Mouse (Mus musculus) embryonic facial prominence, embryonic 10.5 days (tissue): ENCODE measurements at regions not wholly inside any gene's neighbourhood (a gene's known extent, or its start where the extent isn't known, plus 50 kb on each side); places are given as distances from the start of the nearest gene placed in this dataset.
A peak's percentile ranks its signal among the peaks of the same experiment; 100 is the strongest.

Source experiments
- DNase-seq: peaks from one replicate; pipeline ENCODE4 v3.0.0-alpha.2; 2017; ENCODE audit warnings: low spot score
- H3K27ac ChIP-seq: fragments of 300-500 bp; sonication (generic); replicated peaks from 2 replicates; pipeline ENCODE4 v1.5.1; 2016; ENCODE audit warnings: mild to moderate bottlenecking
- H3K27me3 ChIP-seq: fragments of 300-500 bp; sonication (generic); replicated peaks from 2 replicates; pipeline ENCODE4 v1.6.1; 2016; ENCODE audit warnings: low read depth, mild to moderate bottlenecking; ENCODE audit not compliant: poor library complexity, severe bottlenecking
- H3K36me3 ChIP-seq: fragments of 300-500 bp; sonication (generic); replicated peaks from 2 replicates; pipeline ENCODE4 v1.6.1; 2016; ENCODE audit warnings: mild to moderate bottlenecking, moderate library complexity
- H3K4me1 ChIP-seq: fragments of 300-500 bp; sonication (generic); 2 replicates; pipeline ENCODE4 v1.6.1; 2016
- H3K4me3 ChIP-seq: fragments of 300-500 bp; sonication (generic); 2 replicates; pipeline ENCODE4 v1.5.1; 2016; ENCODE audit warnings: mild to moderate bottlenecking, moderate library complexity
- H3K9me3 ChIP-seq: fragments of 300-500 bp; sonication (generic); 2 replicates; pipeline ENCODE4 v1.6.1; 2016; ENCODE audit warnings: mild to moderate bottlenecking
- whole genome bisulfite sequencing: fragments of 180-500 bp; shearing (Covaris S2); methylation state at CpG from one replicate; pipeline ENCODE4 v1.1.7; 2016; 5-methylcytosine and 5-hydroxymethylcytosine counted together

GRCm38 (mm10) chr4:53340021-53340667 lies 100.1 kb upstream of the Slc44a1 start:
- no peak overlapping the region for H3K27ac ChIP-seq
- 87% methylated on average over 13 of the region's 14 CpGs for WGBS

GRCm38 (mm10) chr4:53339125-53340020 lies 100.8 kb upstream of the Slc44a1 start:
- Histone ChIP-seq H3K27ac (no peak overlapping the region), H3K4me3 (no peak overlapping the region), H3K4me1 (peaks cover 19% of the 10 kb centered on the region), H3K9me3 (peaks cover 6% of the 10 kb centered on the region; the same call in 1 of the 2 replicates), H3K36me3 (no peaks in the 10 kb centered on the region), H3K27me3 (no peaks in the 10 kb centered on the region)
- no peak for DNase-seq
- 51% methylated on average over 12 of the region's 12 CpGs for WGBS

More at GRCm38 (mm10) chr4:53340021-53340667, 100.1 kb upstream of the Slc44a1 start:
- Histone ChIP-seq H3K4me3 (no peak overlapping the region), H3K36me3 (no peaks in the 10 kb centered on the region), H3K9me3 (peaks cover 6% of the 10 kb centered on the region; the same call in 1 of the 2 replicates), H3K4me1 (peaks cover 19% of the 10 kb centered on the region), H3K27me3 (no peaks in the 10 kb centered on the region)
- no peak for DNase-seq

DNA sequence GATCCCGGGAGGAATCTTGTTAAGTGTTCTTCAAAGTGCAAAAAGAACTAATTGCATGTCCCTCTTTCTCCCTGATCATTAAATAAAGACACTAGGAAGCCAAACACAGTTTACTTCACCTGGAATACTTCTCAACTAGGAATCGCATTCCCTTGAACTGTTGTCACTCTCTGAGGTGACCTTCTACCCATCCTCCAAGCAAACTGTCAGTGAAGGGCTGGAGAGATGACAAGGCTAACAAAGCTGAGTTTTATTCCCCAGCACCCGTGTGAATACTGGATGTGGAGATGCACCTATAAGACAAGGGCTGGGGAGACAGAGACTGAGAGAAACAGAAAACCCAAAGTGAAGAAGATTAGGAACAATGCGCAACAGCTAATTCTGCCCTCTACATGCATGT lies 101.7 kb upstream of the Slc44a1 start:
- H3K4me3 ChIP-seq = no peak overlapping the region
- peaks cover 6% of the 10 kb centered on the region; the same call in 1 of the 2 replicates for H3K9me3 ChIP-seq
- no peak for DNase-seq
- H3K36me3 ChIP-seq = no peaks in the 10 kb centered on the region
- 76% methylated on average over 4 of the region's 4 CpGs for WGBS
- no peaks in the 10 kb centered on the region for H3K27me3 ChIP-seq
- H3K27ac ChIP-seq = no peak overlapping the region
- H3K4me1 ChIP-seq = peaks cover 19% of the 10 kb centered on the region

DNA sequence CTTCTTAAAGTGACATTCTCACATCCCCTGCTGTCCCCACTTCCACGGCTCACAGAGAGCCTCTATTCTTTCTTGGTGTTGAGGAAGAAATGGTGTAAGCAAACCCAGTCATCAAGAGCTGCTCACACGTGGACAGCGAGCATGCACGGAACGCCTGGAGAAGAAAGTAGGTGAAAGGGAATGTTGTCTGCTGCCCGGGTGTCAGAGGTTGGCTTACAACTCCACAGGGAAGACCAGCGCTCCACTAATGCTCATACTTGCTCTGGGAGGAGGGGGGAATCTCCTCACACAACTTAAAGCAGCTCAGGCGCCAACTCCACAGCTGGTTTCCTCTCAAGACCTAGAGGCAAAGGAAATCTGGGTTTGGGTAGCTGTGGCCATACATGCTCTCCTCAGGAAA lies 102.4 kb upstream of the Slc44a1 start:
- WGBS = 25% methylated on average over 8 of the region's 8 CpGs
- Histone ChIP-seq H3K4me3 (no peak overlapping the region), H3K4me1 (peaks cover 19% of the 10 kb centered on the region), H3K36me3 (no peaks in the 10 kb centered on the region), H3K27me3 (no peaks in the 10 kb centered on the region), H3K27ac (no peak overlapping the region), H3K9me3 (peaks cover 6% of the 10 kb centered on the region; the same call in 1 of the 2 replicates)
- peak; percentile 32 for DNase-seq

DNA sequence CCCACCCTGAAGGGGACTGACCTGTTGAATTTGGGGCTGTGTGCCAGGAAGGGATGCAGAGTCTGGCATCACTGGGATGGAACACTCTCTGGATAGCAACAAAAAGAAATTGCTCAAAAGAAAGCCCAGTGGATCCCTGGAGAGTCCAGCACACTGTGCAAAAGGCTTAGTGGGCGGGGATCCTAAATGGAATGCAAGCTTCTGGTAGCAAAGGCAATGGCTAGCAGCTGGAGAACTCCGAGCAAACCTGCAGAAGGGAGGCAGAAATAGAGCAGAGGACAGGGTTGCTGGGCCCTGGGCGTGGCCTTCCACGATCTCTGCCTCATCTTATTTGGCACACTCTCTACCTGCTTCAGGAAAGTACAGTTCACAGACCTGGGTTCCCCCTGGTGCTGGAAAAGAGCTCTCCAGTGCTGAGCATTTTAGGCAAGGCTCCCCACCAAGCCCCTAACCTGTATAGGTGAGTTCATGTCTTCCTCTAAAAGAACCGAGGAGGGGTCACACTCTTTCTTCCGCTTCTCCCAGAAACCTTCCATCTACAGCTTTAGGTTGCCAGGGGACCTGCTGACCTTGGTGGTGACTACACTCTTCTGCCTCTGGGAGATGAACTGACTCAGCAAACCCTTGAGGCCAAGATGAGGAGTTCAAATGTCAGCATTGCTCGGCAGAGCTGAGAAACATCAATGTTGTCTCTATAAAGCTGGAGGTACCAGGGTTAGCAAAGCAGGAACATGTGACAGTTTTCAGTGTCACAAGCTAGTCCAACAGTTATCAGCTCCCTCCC lies 112.6 kb upstream of the Slc44a1 start:
- Histone ChIP-seq H3K27me3 (no peaks in the 10 kb centered on the region), H3K4me3 (no peak overlapping the region), H3K36me3 (no peaks in the 10 kb centered on the region), H3K9me3 (no peaks in the 10 kb centered on the region), H3K27ac (no peak overlapping the region), H3K4me1 (peaks cover 6% of the 10 kb centered on the region; the same call in 1 of the 2 replicates)
- 70% methylated on average over 7 of the region's 7 CpGs for WGBS
- no peak for DNase-seq

GRCm38 (mm10) chr4:53323838-53324237 lies 116.4 kb upstream of the Slc44a1 start:
- Histone ChIP-seq H3K9me3 (no peaks in the 10 kb centered on the region), H3K4me3 (no peak overlapping the region), H3K4me1 (peaks cover 6% of the 10 kb centered on the region; the same call in 1 of the 2 replicates), H3K27ac (no peak overlapping the region), H3K36me3 (no peaks in the 10 kb centered on the region), H3K27me3 (no peaks in the 10 kb centered on the region)
- WGBS = 82% methylated on average over 4 of the region's 4 CpGs
- DNase-seq = no peak

- no peaks in the 10 kb centered on the region for H3K27me3 ChIP-seq
- H3K9me3 ChIP-seq = no peaks in the 10 kb centered on the region
- DNase-seq = no peak
- H3K4me3 ChIP-seq = no peak overlapping the region
- H3K27ac ChIP-seq = no peak overlapping the region
- peaks cover 6% of the 10 kb centered on the region; the same call in 1 of the 2 replicates for H3K4me1 ChIP-seq
- no peaks in the 10 kb centered on the region for H3K36me3 ChIP-seq
- WGBS = 82% methylated on average over 3 of the region's 3 CpGs
Observed at GRCm38 (mm10) chr4:53323195-53323594, 117.0 kb upstream of the Slc44a1 start.

GRCm38 (mm10) chr4:53322484-53322883 lies 117.7 kb upstream of the Slc44a1 start:
- 92% methylated on average over 5 of the region's 5 CpGs for WGBS
- Histone ChIP-seq H3K9me3 (no peaks in the 10 kb centered on the region), H3K4me1 (peaks cover 6% of the 10 kb centered on the region; the same call in 1 of the 2 replicates), H3K27ac (no peak overlapping the region), H3K36me3 (no peaks in the 10 kb centered on the region), H3K4me3 (no peak overlapping the region), H3K27me3 (no peaks in the 10 kb centered on the region)
- no peak for DNase-seq

DNA sequence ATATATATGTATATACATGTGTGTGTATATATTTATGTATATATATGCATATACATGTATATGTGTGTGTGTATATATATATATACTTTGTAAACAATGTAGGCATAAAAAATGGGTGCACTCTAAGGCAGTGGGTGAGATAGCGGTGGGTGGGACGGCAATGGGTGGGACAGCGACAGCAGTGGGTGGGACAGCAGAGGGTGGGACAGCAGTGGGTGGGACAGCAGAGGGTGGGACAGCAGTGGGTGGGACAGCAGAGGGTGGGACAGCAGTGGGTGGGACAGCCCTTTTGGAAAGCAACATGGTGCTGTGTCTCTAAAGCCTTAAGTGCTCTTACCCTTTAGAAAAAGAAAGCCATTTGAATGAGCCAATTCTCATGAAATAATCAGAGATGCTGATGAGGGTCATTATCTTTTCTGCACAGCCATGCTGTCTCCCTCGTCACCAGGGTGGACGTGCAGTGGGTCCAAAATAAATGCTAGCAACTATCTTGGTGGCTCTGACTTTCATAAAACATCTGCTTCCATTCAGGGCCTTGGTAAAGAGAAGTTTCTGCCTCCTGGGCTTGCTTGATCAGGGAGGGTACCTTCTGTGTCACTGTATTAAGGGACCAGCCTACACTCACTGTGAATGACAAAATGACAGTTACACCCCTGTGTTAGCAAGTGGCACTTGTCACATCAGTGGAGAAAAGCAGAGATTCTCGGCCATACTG lies 119.3 kb upstream of the Slc44a1 start:
- Histone ChIP-seq H3K27me3 (no peaks in the 10 kb centered on the region), H3K27ac (no peak overlapping the region), H3K9me3 (no peaks in the 10 kb centered on the region), H3K4me1 (peaks cover 10% of the 10 kb centered on the region; the same call in 1 of the 2 replicates), H3K4me3 (no peak overlapping the region), H3K36me3 (no peaks in the 10 kb centered on the region)
- WGBS = 86% methylated on average over 6 of the region's 6 CpGs
- no peak for DNase-seq

DNA sequence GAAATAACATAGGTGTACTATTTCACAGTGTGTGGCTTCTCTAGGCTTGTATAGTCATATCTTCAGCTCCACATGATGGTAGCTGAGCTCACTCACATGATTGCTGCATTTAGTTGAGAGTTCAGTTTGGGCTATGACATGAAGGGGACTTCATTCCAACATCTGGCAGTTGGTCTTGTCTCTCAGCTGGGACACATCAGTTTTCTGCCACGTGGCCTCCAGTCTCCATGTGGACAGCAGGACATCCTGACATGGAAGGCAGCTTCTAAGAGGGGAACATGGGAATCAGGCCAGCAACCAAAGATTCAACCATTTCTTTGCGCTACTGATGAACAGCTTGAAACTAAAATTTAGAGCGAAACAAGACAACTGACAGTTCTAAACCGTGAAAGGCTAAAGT lies 121.2 kb upstream of the Slc44a1 start:
- Histone ChIP-seq H3K36me3 (no peaks in the 10 kb centered on the region), H3K9me3 (no peaks in the 10 kb centered on the region), H3K27me3 (no peaks in the 10 kb centered on the region), H3K4me3 (no peak overlapping the region), H3K27ac (no peak overlapping the region), H3K4me1 (peaks cover 12% of the 10 kb centered on the region; the same call in 1 of the 2 replicates)
- DNase-seq = no peak
- 86% methylated on average over 4 of the region's 4 CpGs for WGBS

DNA sequence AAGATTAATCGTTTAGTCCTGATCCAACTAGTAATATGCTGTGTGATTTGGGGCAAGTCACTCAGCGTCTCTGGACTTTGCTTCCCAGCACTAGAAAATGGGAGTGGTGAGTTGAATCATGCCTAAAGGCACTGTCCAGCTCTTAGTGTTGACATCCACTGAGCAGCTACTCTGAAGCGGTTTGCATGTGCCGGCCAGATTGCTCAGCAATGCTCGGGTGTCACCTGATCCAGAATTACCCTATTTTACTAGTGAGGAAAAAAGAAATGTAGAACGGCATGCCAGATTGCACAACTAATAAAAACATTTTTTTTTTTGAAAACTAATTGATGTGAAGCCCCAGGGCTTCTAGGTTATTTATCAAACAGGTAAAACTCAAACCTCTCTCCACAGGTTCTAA lies 122.0 kb upstream of the Slc44a1 start:
- Histone ChIP-seq H3K4me1 (peaks cover 12% of the 10 kb centered on the region; the same call in 1 of the 2 replicates), H3K4me3 (no peak overlapping the region)
- 75% methylated on average over 6 of the region's 6 CpGs for WGBS

DNA sequence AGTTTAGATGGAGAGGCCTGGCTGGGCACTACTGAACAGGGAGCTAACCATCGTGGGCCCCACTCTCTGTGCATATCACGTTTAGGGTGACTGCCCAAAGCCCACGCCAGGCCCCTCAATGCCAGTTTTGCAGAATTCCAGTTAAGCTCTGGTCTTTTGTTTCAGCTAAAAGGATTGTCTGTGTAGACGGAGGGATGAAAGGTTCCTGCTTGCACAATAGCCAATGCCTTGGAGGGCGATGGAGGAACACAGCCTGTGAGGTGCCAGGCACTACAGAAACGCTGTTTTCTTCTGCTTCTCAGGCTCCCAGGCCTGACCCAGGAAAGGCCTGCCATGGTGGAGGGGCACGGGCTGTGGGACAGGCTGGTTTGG lies 122.8 kb upstream of the Slc44a1 start:
- Histone ChIP-seq H3K9me3 (no peaks in the 10 kb centered on the region), H3K27me3 (no peaks in the 10 kb centered on the region), H3K27ac (no peak overlapping the region), H3K4me1 (peaks cover 12% of the 10 kb centered on the region; the same call in 1 of the 2 replicates), H3K36me3 (no peaks in the 10 kb centered on the region), H3K4me3 (no peak overlapping the region)
- WGBS = 61% methylated on average over 7 of the region's 7 CpGs
- DNase-seq = no peak

More for the DNA sequence above, 122.0 kb upstream of the Slc44a1 start:
- DNase-seq = no peak
- H3K36me3 ChIP-seq = no peaks in the 10 kb centered on the region
- H3K27me3 ChIP-seq = no peaks in the 10 kb centered on the region
- H3K27ac ChIP-seq = no peak overlapping the region
- H3K9me3 ChIP-seq = no peaks in the 10 kb centered on the region
